ENCODE assay signal across 8 mouse cellular contexts in the genomic region with DNA sequence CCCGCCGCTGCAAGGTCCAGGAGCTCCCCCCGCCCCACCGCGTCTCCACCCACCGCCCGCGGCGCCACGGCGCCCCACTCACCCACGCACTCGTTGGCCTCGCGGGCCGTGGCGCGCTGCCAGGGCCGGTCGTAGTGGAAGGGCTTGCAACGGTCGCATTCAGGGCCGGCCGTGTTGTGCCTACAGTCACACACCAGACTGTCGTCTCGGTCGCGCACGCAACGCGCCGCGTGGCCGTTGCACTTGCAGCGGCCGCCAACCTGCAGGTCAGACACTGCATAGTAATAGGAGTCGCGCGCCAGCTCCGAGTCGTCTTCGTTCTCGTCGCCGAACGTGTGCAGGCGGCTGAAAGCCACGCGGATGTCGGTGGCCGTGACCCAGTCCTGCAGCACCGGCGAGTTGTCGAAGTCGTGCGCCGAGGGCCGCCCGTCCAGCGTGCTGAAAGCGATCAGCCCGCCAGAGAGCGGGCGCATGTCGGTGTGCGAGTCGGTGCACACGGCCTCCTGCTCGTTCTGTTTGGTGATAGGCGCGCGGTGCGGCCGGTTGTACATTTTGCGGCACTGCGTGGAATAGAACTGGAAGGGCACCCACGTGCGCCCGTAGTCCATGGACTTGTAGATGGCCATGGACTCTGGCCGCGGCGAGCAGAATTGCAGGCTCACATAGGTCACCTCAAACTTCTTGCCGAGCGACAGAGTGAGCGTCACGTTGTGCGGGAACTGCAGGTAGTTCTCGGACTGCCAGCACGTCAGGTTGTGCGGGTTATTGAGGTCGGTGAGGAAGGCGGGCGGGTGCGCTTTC. TPM values are rescaled to one million over a fixed set of nuclear protein-coding genes. Genes with fewer than 3 reads are reported as not detected.
A peak's percentile ranks its signal among the peaks of the same experiment; 100 is the strongest.
DNase-seq lines count a peak whose midpoint lies in the region; ATAC-seq and TF ChIP-seq lines count a peak whose summit lies in the region.

No protein-coding gene starts in this region.

- peak overlapping the region; percentile 69; the same call in 1 of the 2 replicates for H3K4me3 ChIP-seq in liver, adult 2 months (ENCODE audit: insufficient read depth, low read depth, low read length)
- H3K4me3 ChIP-seq in forebrain, embryonic 10.5 days = peak overlapping the region; percentile 73
- peak overlapping the region; percentile 64 for H3K4me3 ChIP-seq in hindbrain, embryonic 16.5 days (ENCODE audit: low read length)
- peak overlapping the region; percentile 55 for H3K4me3 ChIP-seq in liver, postnatal 0 days (ENCODE audit: low read depth, low read length)

- no peaks in the 10 kb centered on the region for H3K79me2 ChIP-seq in liver, adult 2 months (ENCODE audit: control insufficient read depth, insufficient read depth, low read length)

- 2% methylated on average over 94 of the region's 94 CpGs for WGBS in liver, adult 2 months
- under 1% methylated on average over 94 of the region's 94 CpGs for WGBS in forebrain, embryonic 10.5 days
- WGBS in hindbrain, embryonic 16.5 days = under 1% methylated on average over 91 of the region's 94 CpGs
- WGBS in liver, postnatal 0 days (ENCODE audit: insufficient replicate concordance) = 2% methylated on average over 92 of the region's 94 CpGs

- H3K4me1 ChIP-seq in liver, adult 2 months (ENCODE audit: control insufficient read depth, insufficient read depth, low read length) = no peaks in the 10 kb centered on the region
- peaks cover 87% of the 10 kb centered on the region for H3K4me1 ChIP-seq in forebrain, embryonic 10.5 days
- peaks cover 32% of the 10 kb centered on the region for H3K4me1 ChIP-seq in hindbrain, embryonic 16.5 days (ENCODE audit: control insufficient read depth, insufficient read depth, low read depth, low read length)
- H3K4me1 ChIP-seq in liver, postnatal 0 days (ENCODE audit: insufficient read depth) = peaks cover 14% of the 10 kb centered on the region

- H3K27me3 ChIP-seq in liver, adult 2 months (ENCODE audit: control insufficient read depth, insufficient read depth, low read length) = peaks cover 29% of the 10 kb centered on the region
- peaks cover 100% of the 10 kb centered on the region for H3K27me3 ChIP-seq in forebrain, embryonic 10.5 days (ENCODE audit: poor library complexity, severe bottlenecking)
- peaks cover 9% of the 10 kb centered on the region; the same call in 1 of the 2 replicates for H3K27me3 ChIP-seq in hindbrain, embryonic 16.5 days (replicated peaks; ENCODE audit: control insufficient read depth, insufficient read depth, low read length)
- H3K27me3 ChIP-seq in liver, postnatal 0 days (ENCODE audit: insufficient read depth, low read length) = peaks cover 86% of the 10 kb centered on the region

- no peak for TF ChIP-seq EP300 in liver, postnatal 0 days (IDR thresholded peaks at IDR 0.05; ENCODE audit: low read depth)

- no peak overlapping the region; the same call in 1 of the 2 replicates for H3K9ac ChIP-seq in liver, adult 2 months (ENCODE audit: low read depth, low read length)
- peak overlapping the region; percentile 67 for H3K9ac ChIP-seq in hindbrain, embryonic 16.5 days (ENCODE audit: low read depth, low read length)
- H3K9ac ChIP-seq in liver, postnatal 0 days (replicated peaks) = no peak overlapping the region

- no peaks in the 10 kb centered on the region for H3K36me3 ChIP-seq in liver, adult 2 months (ENCODE audit: control insufficient read depth, insufficient read depth, low read length)
- H3K36me3 ChIP-seq in forebrain, embryonic 10.5 days (replicated peaks) = no peaks in the 10 kb centered on the region
- no peaks in the 10 kb centered on the region for H3K36me3 ChIP-seq in hindbrain, embryonic 16.5 days (ENCODE audit: control insufficient read depth, insufficient read depth, low read length)
- no peaks in the 10 kb centered on the region for H3K36me3 ChIP-seq in liver, postnatal 0 days (replicated peaks; ENCODE audit: insufficient read depth, low read length)

- ATAC-seq in hindbrain, embryonic 16.5 days = peak; percentile 41
- ATAC-seq in liver, postnatal 0 days = no peak

- H3K9me3 ChIP-seq in forebrain, embryonic 10.5 days = no peaks in the 10 kb centered on the region
- no peaks in the 10 kb centered on the region for H3K9me3 ChIP-seq in hindbrain, embryonic 16.5 days (ENCODE audit: control insufficient read depth, low read length)
- no peaks in the 10 kb centered on the region for H3K9me3 ChIP-seq in liver, postnatal 0 days (ENCODE audit: low read length)

- DNase-seq in liver, adult 2 months (ENCODE audit: extremely low read depth, low read depth, low spot score) = no peak
- no peak for DNase-seq in liver
- DNase-seq in adrenal gland, postnatal 10 days = peak; percentile 46
- DNase-seq in forebrain, embryonic 10.5 days (ENCODE audit: extremely low spot score, low spot score) = peak; percentile 53
- peak; percentile 28 for DNase-seq in liver, postnatal 0 days
- DNase-seq in retina, postnatal 1 day = peak; percentile 65
- no peak for DNase-seq in spleen, adult 12 weeks (ENCODE audit: low spot score)

- no peak for TF ChIP-seq POLR2A in liver, adult 2 months (IDR thresholded peaks at IDR 0.05; ENCODE audit: extremely low read depth, insufficient read depth, low read length)

- H3K4me2 ChIP-seq in hindbrain, embryonic 16.5 days (ENCODE audit: low read length) = peak overlapping the region; percentile 78
- H3K4me2 ChIP-seq in liver, postnatal 0 days (ENCODE audit: low read depth, low read length) = peak overlapping the region; percentile 74

- TF ChIP-seq CTCF in liver, adult 2 months (IDR thresholded peaks at IDR 0.05; ENCODE audit: low read depth, low read length) = no peak
- TF ChIP-seq CTCF in liver, postnatal 0 days (IDR thresholded peaks at IDR 0.05; ENCODE audit: low read depth) = no peak

- no peak overlapping the region for H3K27ac ChIP-seq in liver, adult 2 months (replicated peaks; ENCODE audit: insufficient read depth, low read depth, low read length)
- peak overlapping the region; percentile 88 for H3K27ac ChIP-seq in forebrain, embryonic 10.5 days
- H3K27ac ChIP-seq in hindbrain, embryonic 16.5 days (ENCODE audit: low read depth, low read length) = no peak overlapping the region; the same call in 1 of the 2 replicates
- no peak overlapping the region for H3K27ac ChIP-seq in liver, postnatal 0 days (ENCODE audit: low read depth)

RNA-seq across cellular contexts. Expression of gene Ntn1, which starts 15.4 kb away (rescaled TPM):
- total RNA-seq in liver, adult 2 months (2014; rRNA removed) = 4.9 and 7.2 TPM in 2 replicates
- polyA plus RNA-seq in liver, adult 2 months (2012; rRNA removed) = 5.5 and 7.8 TPM in 2 replicates
- total RNA-seq in adrenal gland, postnatal 10 days (2021) = 10 to 100 TPM; 11.0 TPM
- 6.2 and 6.5 TPM in 2 replicates for polyA plus RNA-seq in forebrain, embryonic 10.5 days (2016; fragmentation: Nextera tagmentation; extraction: Ambion mirVana)
- polyA plus RNA-seq in hindbrain, embryonic 16.5 days (2015; fragmentation: Nextera tagmentation; extraction: Ambion mirVana) = 13.3 and 21.7 TPM in 2 replicates
- polyA plus RNA-seq in liver, postnatal 0 days (2015; fragmentation: Nextera tagmentation; extraction: Ambion mirVana) = 0.76 and 0.95 TPM in 2 replicates

RNA-seq across cellular contexts. Expression of gene Pik3r5, which starts 46.7 kb away (rescaled TPM):
- 0.28 and 1.2 TPM in 2 replicates for total RNA-seq in liver, adult 2 months (2014; rRNA removed)
- polyA plus RNA-seq in liver, adult 2 months (2012; rRNA removed) = 0.29 and 0.77 TPM in 2 replicates
- total RNA-seq in adrenal gland, postnatal 10 days (2021) = 1 to 10 TPM; 1.6 to 2.3 TPM
- 0.83 and 0.86 TPM in 2 replicates for polyA plus RNA-seq in forebrain, embryonic 10.5 days (2016; fragmentation: Nextera tagmentation; extraction: Ambion mirVana)
- polyA plus RNA-seq in hindbrain, embryonic 16.5 days (2015; fragmentation: Nextera tagmentation; extraction: Ambion mirVana) = 0.26 and 0.44 TPM in 2 replicates
- polyA plus RNA-seq in liver, postnatal 0 days (2015; fragmentation: Nextera tagmentation; extraction: Ambion mirVana) = 0.82 and 0.86 TPM in 2 replicates

Comparison
In these comparisons a context has a peak if more than half of its experiments do, and no peak if none do; other contexts are left out.
1. DNase-seq: peak in adrenal gland, postnatal 10 days (single experiment), forebrain, embryonic 10.5 days (single experiment), liver, postnatal 0 days (single experiment) and retina, postnatal 1 day (single experiment); none in liver, adult 2 months (single experiment), liver (single experiment) and spleen, adult 12 weeks (single experiment).
2. Peak in every context shown above with its lines, with median percentiles within 50 percentile points of each other: H3K4me3 ChIP-seq.